Mouse (Mus musculus) embryonic fibroblast, embryonic 13.5 days (primary cell): ENCODE measurements around the gene Aqp2. TPM values are rescaled to one million over a fixed set of nuclear protein-coding genes. Genes with fewer than 3 reads are reported as not detected.
A peak's percentile ranks its signal among the peaks of the same experiment; 100 is the strongest.

Experiments
- H3K27ac ChIP-seq: 2 replicates; pipeline ENCODE4 v1.5.1; 2012; ENCODE audit warnings: low read length, control low read depth, inconsistent platforms; ENCODE audit not compliant: insufficient read depth
- H3K4me1 ChIP-seq: 2 replicates; pipeline ENCODE4 v1.6.1; 2011; ENCODE audit warnings: low read length; ENCODE audit not compliant: control insufficient read depth, insufficient read depth
- H3K4me3 ChIP-seq: 2 replicates; pipeline ENCODE4 v1.5.1; 2011; ENCODE audit warnings: mild to moderate bottlenecking, control low read depth, low read length; ENCODE audit not compliant: insufficient read depth
- CTCF ChIP-seq: IDR thresholded peaks from 2 replicates; pipeline ENCODE4 v1.5.1; 2011; ENCODE audit warnings: mild to moderate bottlenecking, control low read depth, low read length, moderate library complexity, borderline replicate concordance; ENCODE audit not compliant: insufficient read depth
- POLR2A ChIP-seq: IDR thresholded peaks from 2 replicates; pipeline ENCODE4 v1.6.1; 2011; ENCODE audit warnings: low read depth, mild to moderate bottlenecking, control low read depth, low read length, moderate library complexity
- polyA plus RNA-seq: library from polyadenylated mRNA; stranded (reverse); fragments of >200 nt; gene quantifications from 2 replicates; pipeline ENCODE4 v1.2.4, GENCODE M21; 2011; ENCODE audit warnings: low read depth; ENCODE audit not compliant: missing spikeins, insufficient read length

Gene Aqp2
- polyA plus RNA-seq, 1 experiment, result not detected

- Histone ChIP-seq H3K27ac (no peak overlapping the region), H3K4me3 (no peak overlapping the region), H3K4me1 (peaks cover 7% of the 10 kb centered on the region)
- TF ChIP-seq CTCF, result no peak
- no peak for TF ChIP-seq POLR2A
Measured at GRCm38 (mm10) chr15:99611563-99611962, 32.7 kb downstream of the Aqp2 start.

- Histone ChIP-seq H3K4me3 (no peak overlapping the region), H3K4me1 (peaks cover 7% of the 10 kb centered on the region), H3K27ac (no peak overlapping the region)
- TF ChIP-seq CTCF (no peak), POLR2A (no peak)
Measured at GRCm38 (mm10) chr15:99614273-99614672, 35.4 kb downstream of the Aqp2 start.

GRCm38 (mm10) chr15:99614753-99615152 lies 35.9 kb downstream of the Aqp2 start:
- no peak overlapping the region for H3K4me3 ChIP-seq
- peaks cover 7% of the 10 kb centered on the region for H3K4me1 ChIP-seq
- TF ChIP-seq POLR2A (no peak), CTCF (no peak)
- peak overlapping the region; percentile 48 for H3K27ac ChIP-seq

- TF ChIP-seq POLR2A (no peak), CTCF (no peak)
- Histone ChIP-seq H3K4me1 (peaks cover 7% of the 10 kb centered on the region), H3K27ac (peak overlapping the region; percentile 48), H3K4me3 (no peak overlapping the region)
Measured at GRCm38 (mm10) chr15:99615246-99615645, 36.4 kb downstream of the Aqp2 start.

- TF ChIP-seq CTCF, result no peak
- no peak for TF ChIP-seq POLR2A
- H3K27ac ChIP-seq, result no peak overlapping the region
- peaks cover 7% of the 10 kb centered on the region for H3K4me1 ChIP-seq
Measured at GRCm38 (mm10) chr15:99618595-99618994, 39.7 kb downstream of the Aqp2 start.

GRCm38 (mm10) chr15:99619821-99620220 lies 41.0 kb downstream of the Aqp2 start:
- TF ChIP-seq POLR2A (no peak), CTCF (no peak)

More at GRCm38 (mm10) chr15:99618595-99618994, 39.7 kb downstream of the Aqp2 start:
- no peak overlapping the region for H3K4me3 ChIP-seq

GRCm38 (mm10) chr15:99622063-99622462 lies 43.2 kb downstream of the Aqp2 start:
- H3K4me3 ChIP-seq, result no peak overlapping the region
- TF ChIP-seq POLR2A, result no peak
- TF ChIP-seq CTCF, result no peak
- H3K27ac ChIP-seq, result no peak overlapping the region
- no peaks in the 10 kb centered on the region for H3K4me1 ChIP-seq

More at GRCm38 (mm10) chr15:99619821-99620220, 41.0 kb downstream of the Aqp2 start:
- H3K4me3 ChIP-seq, result no peak overlapping the region
- H3K27ac ChIP-seq, result no peak overlapping the region
- H3K4me1 ChIP-seq, result peaks cover 7% of the 10 kb centered on the region

GRCm38 (mm10) chr15:99631618-99632017 lies 52.8 kb downstream of the Aqp2 start:
- TF ChIP-seq CTCF, result no peak
- no peak for TF ChIP-seq POLR2A

More at GRCm38 (mm10) chr15:99631618-99632017, 52.8 kb downstream of the Aqp2 start:
- Histone ChIP-seq H3K4me1 (no peaks in the 10 kb centered on the region), H3K4me3 (no peak overlapping the region), H3K27ac (no peak overlapping the region)

Other genes starting within 250 kb of the Aqp2 start
- 49.5 and 51.2 TPM in 2 replicates for gene Fmnl3, start 208.6 kb upstream of the Aqp2 start, polyA plus RNA-seq
- 419 and 479 TPM in 2 replicates for gene Tmbim6, start 186.2 kb upstream of the Aqp2 start, polyA plus RNA-seq
- 11.6 and 18.6 TPM in 2 replicates for gene Nckap5l, start 121.3 kb upstream of the Aqp2 start, polyA plus RNA-seq
- gene Bcdin3d, start 104.3 kb upstream of the Aqp2 start, polyA plus RNA-seq, result 3.5 and 5.8 TPM in 2 replicates
- gene Faim2, start 50.9 kb upstream of the Aqp2 start, polyA plus RNA-seq, result 1.4 TPM in 1 of 2 replicates, not detected in the other
- 4.2 and 7.0 TPM in 2 replicates for gene Aqp5, start 11.7 kb downstream of the Aqp2 start, polyA plus RNA-seq
- gene Aqp6, start 22.3 kb downstream of the Aqp2 start, polyA plus RNA-seq, result not detected in 2 replicates
- gene Racgap1, start 72.6 kb downstream of the Aqp2 start, polyA plus RNA-seq, result 47.1 and 72.4 TPM in 2 replicates
- gene Asic1, start 91.3 kb downstream of the Aqp2 start, polyA plus RNA-seq, result 0.65 and 1.0 TPM in 2 replicates
- 28.1 and 36.8 TPM in 2 replicates for gene Smarcd1, start 123.1 kb downstream of the Aqp2 start, polyA plus RNA-seq
- gene Gm17349, start 126.4 kb downstream of the Aqp2 start, polyA plus RNA-seq, result not detected in 2 replicates
- gene Gpd1, start 138.5 kb downstream of the Aqp2 start, polyA plus RNA-seq, result 0.53 and 0.54 TPM in 2 replicates
- 58.2 and 66.5 TPM in 2 replicates for gene Cox14, start 146.6 kb downstream of the Aqp2 start, polyA plus RNA-seq
- 75.9 and 82.1 TPM in 2 replicates for gene Cers5, start 193.8 kb downstream of the Aqp2 start, polyA plus RNA-seq